Mouse (Mus musculus) gastrocnemius, postnatal 4 days (tissue): ENCODE measurements around the gene AC129217.1. TPM values are rescaled to one million over a fixed set of nuclear protein-coding genes. Genes with fewer than 3 reads are reported as not detected.

Experiments used
- DNase-seq, 2 experiments: peaks; one replicate each; pipeline ENCODE4 v3.0.0; 2021 to 2022; ENCODE audit warnings: low spot score in 2 of 2, mixed read lengths in 2 of 2
- long read RNA-seq, 2 experiments: library from polyadenylated mRNA; stranded (forward); transcript quantifications; one replicate each; pipeline ENCODE4 v2.0.0; 2021
- total RNA-seq, 2 experiments: library from RNA; stranded (reverse); gene quantifications; 2 replicates each; pipeline ENCODE4 v1.2.3; 2021

Gene AC129217.1
- under 1 TPM in 1 of 2 experiments, not detected in 1; 0.67 TPM for total RNA-seq
- long read RNA-seq, experiment 1, partial matches to known transcripts, result 0 of 11 reads
- long read RNA-seq, experiment 1, other reads (novel, unspliced or antisense), result 11 of 11 reads
- long read RNA-seq, experiment 2, result 0 reads

DNA sequence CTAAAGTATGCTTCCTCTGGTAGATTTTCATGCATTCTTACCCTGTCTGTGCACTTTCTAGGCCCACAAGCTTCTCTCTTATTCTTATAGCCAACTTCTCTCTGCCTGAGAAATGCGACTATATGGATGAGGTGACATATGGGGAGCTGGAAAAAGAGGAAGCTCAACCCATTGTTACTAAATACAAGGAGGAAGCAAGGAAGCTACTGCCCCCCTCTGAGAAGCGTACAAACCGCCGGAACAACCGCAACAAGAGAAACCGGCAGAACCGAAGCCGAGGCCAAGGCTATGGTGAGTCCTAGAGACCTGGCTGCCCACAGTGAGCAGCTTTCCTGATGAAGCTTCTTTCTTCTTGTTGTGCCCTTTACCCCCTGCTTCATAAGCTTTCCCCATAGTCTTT, at the start of gene AC129217.1:
AC129217.1 (plus strand) TSS at position 114 of the 400 bp plus-strand sequence.
- DNase-seq, result no peak

DNA sequence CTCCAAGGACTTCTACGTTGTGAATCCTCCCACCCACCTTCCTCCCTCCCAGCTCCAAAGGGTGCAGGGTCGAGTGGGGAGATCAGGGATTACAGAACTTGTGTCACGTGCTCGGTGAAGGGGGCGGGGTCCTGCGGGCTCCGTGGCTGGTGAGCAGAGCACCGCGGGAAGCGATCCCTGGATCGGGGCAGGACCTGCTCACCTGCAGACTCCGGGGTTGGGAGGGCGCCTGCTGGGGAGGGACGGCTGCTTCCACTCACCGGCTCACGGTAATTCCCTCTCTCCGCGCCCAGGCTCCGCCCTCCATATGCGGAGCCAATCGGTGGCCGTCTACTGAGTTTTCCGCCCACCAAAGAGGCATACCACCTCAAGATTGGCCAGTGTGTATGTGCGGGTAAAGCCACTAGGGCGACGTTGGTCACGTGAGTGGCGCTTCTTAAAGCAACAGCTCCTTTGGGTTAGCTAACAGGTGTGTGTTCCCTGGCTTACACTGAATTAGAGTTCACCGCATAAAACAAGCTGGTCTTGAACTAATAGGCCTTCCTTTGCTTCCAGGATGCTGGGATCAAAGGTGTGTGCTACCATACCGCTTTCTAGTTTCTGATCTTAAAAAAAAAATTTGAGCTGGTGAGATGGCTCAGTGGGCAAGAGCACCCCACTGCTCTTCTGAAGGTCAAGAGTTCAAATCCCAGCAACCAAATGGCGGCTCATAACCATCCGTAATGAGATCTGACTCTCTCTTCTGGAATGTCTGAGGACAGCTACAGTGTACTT, 43.4 kb upstream of the AC129217.1 start, which contains the start of gene Taf6l:
Taf6l (minus strand) TSS at position 410 of the 774 bp plus-strand sequence.
- DNase-seq, result peak; percentile 54 to 86

DNA sequence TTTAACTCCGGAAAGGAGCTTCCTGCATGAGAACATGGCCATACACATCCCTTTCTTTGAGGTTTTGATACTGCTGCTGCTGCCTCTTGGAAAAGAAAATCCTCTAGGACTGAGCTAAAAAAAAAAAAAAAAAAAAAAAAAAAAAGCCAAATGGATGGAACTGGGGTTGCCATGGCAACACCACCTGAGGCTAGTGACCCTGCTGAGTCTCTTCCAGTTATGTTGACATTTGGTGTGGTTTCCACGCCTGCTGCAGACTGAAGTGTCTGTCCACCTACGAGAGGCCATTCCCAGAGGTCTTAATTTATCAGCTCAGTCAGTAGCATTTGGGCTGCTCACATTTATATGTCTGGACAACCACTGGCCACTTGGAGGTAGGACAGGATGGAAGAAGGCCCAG, 41.1 kb upstream of the AC129217.1 start:
- DNase-seq, result no peak

DNA sequence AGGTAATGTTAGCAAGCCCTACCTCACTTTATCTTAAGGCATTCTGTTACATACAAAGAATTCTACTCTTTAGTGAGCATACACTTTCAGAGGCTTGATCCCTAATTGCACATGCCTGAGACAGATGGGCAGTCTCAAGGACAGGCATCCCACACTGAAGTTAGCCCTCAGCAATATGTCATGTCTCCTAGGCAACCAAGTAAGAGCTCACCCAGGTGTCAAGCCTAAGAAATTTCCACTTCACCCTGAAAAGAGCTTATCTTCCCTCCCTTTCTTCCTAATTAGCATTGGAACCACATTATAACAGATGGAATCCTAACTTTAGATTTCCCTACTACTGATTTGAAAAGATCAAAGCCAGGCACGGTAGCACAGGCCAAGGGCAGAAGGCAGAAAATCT, 40.4 kb upstream of the AC129217.1 start:
- DNase-seq, result no peak

DNA sequence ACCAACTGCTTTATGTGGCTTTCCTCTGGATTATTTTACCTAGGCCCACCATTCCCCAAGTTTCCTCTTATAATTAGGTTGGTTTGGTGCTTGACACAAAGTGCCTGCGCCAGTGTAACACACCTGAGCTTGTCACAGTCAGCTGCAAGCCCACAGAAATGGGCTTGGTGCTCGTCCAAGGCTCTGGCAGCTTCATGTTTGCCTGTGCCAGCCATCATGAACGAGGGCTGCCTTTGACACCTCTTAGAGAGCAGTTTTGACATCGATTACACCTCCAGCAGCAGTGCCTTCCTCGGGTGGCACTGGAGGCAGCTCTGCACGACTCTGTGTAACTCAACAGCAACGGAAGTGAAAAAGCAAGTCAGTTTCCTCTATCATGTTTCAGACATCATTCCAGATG, 39.4 kb upstream of the AC129217.1 start:
- DNase-seq, result no peak

DNA sequence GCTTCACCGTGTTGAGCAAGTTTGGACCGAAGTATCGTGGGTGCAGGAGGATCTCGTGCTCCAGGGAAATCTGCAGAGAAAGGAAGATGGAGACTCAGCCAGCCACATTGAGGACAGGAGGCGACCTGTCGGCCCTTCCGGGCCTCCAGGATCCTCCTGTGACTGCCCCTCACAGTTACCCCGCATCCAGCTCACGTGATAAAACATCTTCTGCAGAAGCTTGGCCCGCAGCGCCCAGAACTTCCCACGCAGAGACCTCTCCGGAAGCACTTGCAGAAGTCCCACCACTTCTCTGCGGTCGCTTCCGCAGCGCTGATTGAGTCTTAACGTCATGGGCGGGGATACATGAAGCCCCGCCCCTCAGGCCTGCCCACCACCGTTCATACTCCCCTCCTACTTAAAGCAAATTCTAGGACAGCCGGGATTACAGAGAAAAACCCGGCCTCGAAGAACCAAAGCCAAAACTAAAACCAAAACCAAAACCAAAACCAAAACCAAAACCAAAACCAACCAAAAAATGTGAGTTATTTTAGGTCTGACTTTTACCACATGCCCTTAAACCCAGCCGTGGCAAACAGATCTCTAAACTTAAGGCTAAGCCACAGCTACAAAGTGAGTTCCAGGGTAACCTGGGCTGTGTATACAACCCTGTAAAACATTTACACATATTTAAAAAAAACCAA, 31.2 kb upstream of the AC129217.1 start, which contains the start of gene Polr2g:
Polr2g (minus strand) TSS at position 314 of the 683 bp plus-strand sequence.
- peak; percentile 79 to 86 for DNase-seq

DNA sequence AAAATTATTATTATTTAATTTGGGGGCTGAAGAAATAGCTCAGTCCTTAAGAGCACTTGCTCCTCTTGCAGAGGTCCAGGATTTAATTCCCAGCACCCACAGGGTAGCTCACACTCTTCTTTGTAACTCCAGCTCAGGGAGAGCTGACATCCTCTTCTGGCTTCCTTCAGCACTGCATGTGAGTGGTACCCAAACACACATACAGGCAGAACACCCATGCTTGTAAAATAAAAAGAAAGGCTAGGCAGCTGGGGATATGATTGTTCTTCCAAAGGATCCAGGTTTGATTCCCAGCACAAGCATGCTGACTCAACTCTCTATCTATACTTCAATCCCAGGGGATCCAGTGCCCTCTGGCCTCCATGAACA, 30.6 kb upstream of the AC129217.1 start:
- DNase-seq, result no peak

DNA sequence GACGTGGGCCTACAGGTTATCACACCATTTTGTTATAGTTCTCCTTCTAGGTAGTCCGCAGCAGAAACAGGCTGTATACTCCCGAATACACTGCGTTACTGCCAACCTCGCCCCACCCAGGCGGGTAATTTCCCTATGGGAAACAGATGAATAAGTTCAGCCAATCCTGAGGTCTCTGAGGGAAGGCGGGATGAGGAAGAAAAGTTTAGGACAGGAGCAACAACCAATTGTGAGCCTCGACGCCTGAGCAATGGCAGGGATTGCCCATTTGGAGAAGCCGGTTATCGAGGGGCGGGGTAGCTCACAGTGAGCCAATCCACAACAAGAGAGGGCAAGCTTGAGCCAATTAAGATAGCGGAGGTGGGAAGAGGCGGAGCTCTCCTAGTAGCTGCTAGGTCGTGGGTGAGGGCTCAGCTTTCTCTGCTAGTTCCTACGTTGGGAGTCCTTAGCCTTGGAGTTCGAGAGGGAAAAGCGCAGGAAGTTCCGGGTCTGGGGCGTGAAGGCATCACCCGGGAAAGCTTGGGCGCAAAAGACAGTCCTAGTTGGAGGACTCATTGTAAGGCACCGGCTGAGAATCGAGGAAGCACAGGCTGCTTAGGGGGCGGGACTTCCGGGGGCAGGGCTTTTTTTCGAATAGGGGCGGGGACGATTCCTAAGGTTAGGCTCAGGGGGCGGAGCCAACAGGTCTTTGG, 27.3 kb upstream of the AC129217.1 start, which contains the start of gene Zbtb3:
Zbtb3 (plus strand) TSS at position 426 of the 692 bp plus-strand sequence.
- DNase-seq, result peak; percentile 72 to 88

- no peak for DNase-seq
These were observed 26.3 kb upstream of the AC129217.1 start for GRCm38 (mm10) chr19:8803204-8803780.

DNA sequence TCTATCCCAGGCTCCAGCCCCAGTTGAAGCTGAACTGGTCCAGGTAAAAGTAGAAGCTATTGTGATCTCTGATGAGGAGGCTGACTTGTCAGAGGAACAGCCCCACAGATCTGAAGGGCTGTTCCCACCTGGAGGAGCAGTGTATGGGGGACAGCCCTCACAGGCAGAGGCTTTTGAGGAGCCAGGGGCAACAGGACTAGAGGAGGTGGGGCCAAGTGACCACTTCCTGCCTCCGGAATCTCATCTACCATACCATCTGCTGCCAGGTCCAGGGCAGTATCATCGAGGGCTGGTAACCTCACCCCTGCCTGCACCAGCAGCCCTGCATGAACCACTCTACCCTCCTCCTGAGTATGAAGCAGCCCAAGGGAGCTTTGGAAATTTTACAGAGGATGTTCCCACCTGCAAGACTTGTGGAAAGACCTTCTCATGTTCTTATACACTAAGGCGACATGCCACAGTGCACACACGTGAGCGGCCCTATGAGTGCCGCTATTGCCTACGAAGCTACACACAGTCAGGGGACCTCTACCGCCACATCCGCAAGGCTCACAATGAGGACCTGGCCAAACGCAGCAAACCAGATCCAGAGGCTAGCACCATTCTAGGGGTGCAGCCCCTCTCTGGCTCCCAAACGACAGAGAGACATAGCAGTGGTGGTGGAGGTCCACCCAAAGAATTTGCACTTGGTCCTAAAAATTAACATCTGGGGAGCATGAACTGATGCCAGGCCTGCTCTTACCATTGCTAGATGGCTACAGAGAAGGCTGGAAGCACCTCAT, 25.5 kb upstream of the AC129217.1 start:
- DNase-seq, result no peak

GRCm38 (mm10) chr19:8806810-8807209, 22.8 kb upstream of the AC129217.1 start:
- no peak for DNase-seq

DNA sequence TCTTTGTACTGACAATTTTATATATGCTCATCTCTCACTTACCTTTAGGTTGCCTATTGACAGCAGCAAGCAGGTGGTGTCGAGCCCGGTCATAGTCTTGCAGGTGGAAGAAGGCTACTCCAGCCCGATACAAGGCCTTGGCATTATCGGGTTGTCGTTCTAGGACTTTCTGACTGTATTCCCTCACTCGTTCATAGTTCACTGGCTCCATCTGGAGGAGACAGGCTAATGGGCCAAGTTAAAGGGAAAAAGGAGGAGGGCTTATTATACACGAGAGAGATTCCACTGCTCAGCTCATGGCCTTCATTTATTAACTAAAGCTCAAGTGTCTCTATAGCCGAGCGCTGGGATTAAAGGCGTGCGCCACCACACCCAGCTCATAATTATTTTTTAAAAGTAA, 13.8 kb upstream of the AC129217.1 start:
- no peak for DNase-seq

GRCm38 (mm10) chr19:8817001-8817400, 12.6 kb upstream of the AC129217.1 start:
- DNase-seq, result no peak

- no peak for DNase-seq
These were observed 11.2 kb upstream of the AC129217.1 start for GRCm38 (mm10) chr19:8818301-8818798.

DNA sequence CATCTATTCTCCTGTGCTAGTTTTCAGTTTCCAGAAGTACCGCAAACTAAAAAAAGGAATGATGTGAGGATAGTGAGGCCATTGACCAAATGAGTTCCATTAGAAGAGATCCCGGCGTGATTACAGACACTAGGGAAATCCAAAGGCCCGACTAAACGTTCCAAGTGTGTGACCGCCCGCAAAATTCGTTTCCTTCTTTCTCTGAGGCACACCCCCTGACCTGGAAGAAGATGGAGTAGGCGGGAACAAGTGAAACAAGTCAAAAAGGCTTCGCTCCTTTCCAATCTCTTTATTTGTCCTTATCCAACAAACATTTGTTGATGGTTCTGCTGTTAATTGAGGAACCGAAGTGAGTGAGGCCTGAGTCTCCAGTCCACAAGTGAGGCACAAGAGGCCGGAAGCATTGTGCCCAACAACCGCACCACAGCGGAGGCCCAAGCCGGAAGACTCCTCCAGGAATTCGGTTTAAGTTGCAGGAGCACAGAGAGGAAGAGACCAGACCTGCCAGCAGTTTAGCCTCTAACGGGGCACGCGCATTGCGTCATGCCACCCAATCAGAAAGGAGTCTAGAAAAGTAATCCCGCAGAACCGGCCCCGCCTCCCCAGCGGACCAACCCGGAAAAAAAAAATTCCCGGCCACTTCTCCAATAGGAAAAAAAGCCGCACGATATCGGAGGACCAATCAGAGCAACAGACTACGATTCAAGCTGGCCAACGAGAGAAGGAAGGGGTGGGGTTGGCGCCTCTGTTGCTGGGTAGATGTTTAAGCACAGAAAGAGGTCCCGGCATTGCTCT, 10.6 kb upstream of the AC129217.1 start, which contains the start of gene Ttc9c:
Ttc9c (minus strand) TSS at position 533 of the 795 bp plus-strand sequence.
- peak; percentile 86 to 95 for DNase-seq

- peak; percentile 96 to 99 for DNase-seq
These were observed 9.8 kb upstream of the AC129217.1 start, which contains the start of gene Hnrnpul2 for GRCm38 (mm10) chr19:8819596-8820423. Gene Hnrnpul2 (plus strand): TSS chr19:8820010.

- DNase-seq, result no peak
These were observed 9.1 kb upstream of the AC129217.1 start for GRCm38 (mm10) chr19:8820424-8820956.

GRCm38 (mm10) chr19:8821146-8821545, 8.4 kb upstream of the AC129217.1 start:
- no peak for DNase-seq
